Mouse (Mus musculus) intestine, postnatal 0 days (tissue): ENCODE measurements around the gene Kdm5c. TPM values are rescaled to one million over a fixed set of nuclear protein-coding genes. Genes with fewer than 3 reads are reported as not detected.

Source experiments
- ATAC-seq: fragments of 200-750 bp; cut with Nextera tagmentation; 2 replicates; pipeline ENCODE4 v1.8.0; 2017; ENCODE audit warnings: mild to moderate bottlenecking, moderate TSS enrichment, moderate library complexity
- H3K27ac ChIP-seq: fragments of 300-500 bp; sonication (generic); 2 replicates; pipeline ENCODE4 v1.5.1; 2014; ENCODE audit warnings: mild to moderate bottlenecking, low read depth, low read length, moderate library complexity
- H3K27me3 ChIP-seq: fragments of 300-500 bp; sonication (generic); replicated peaks from 2 replicates; pipeline ENCODE4 v1.6.1; 2014; ENCODE audit warnings: low read length, mixed read lengths; ENCODE audit not compliant: control insufficient read depth, insufficient read depth
- H3K36me3 ChIP-seq: fragments of 300-500 bp; sonication (generic); 2 replicates; pipeline ENCODE4 v1.6.1; 2014; ENCODE audit warnings: mild to moderate bottlenecking, moderate library complexity; ENCODE audit not compliant: control insufficient read depth, insufficient read depth
- H3K4me1 ChIP-seq: fragments of 300-500 bp; sonication (generic); replicated peaks from 2 replicates; pipeline ENCODE4 v1.6.1; 2014; ENCODE audit warnings: antibody characterized with exemption, low read length, mixed read lengths; ENCODE audit not compliant: control insufficient read depth, insufficient read depth
- H3K4me2 ChIP-seq: fragments of 300-500 bp; sonication (generic); replicated peaks from 2 replicates; pipeline ENCODE4 v1.6.1; 2014; ENCODE audit warnings: low read depth, mild to moderate bottlenecking, moderate library complexity
- H3K4me3 ChIP-seq: fragments of 300-500 bp; sonication (generic); 2 replicates; pipeline ENCODE4 v1.5.1; 2014; ENCODE audit warnings: low read depth, low read length
- H3K9ac ChIP-seq: fragments of 300-500 bp; sonication (generic); 2 replicates; pipeline ENCODE4 v1.6.1; 2014; ENCODE audit warnings: mild to moderate bottlenecking, low read depth, low read length
- H3K9me3 ChIP-seq: fragments of 300-500 bp; sonication (generic); 2 replicates; pipeline ENCODE4 v1.6.1; 2016; ENCODE audit warnings: mixed run types; ENCODE audit not compliant: control insufficient read depth
- CTCF ChIP-seq: sonication (generic); IDR thresholded peaks from 2 replicates; pipeline ENCODE4 v1.5.1; 2016; ENCODE audit warnings: low read depth, mild to moderate bottlenecking, control low read depth, antibody characterized with exemption, moderate library complexity
- WGBS: fragments of 180-500 bp; shearing (Covaris S2); extraction: QIAGEN DNeasy Blood & Tissue Kit; methylation state at CpG from one replicate; pipeline ENCODE4 v1.1.7; 2014; 5-methylcytosine and 5-hydroxymethylcytosine counted together
- polyA plus RNA-seq: library from polyadenylated mRNA; unstranded; fragments of >200 nt; fragmentation: Nextera tagmentation; extraction: Ambion mirVana; gene quantifications from 2 replicates; pipeline ENCODE4 v1.2.1, GENCODE M21; 2015

Kdm5c gene
- polyA plus RNA-seq = 16.2 and 19.7 TPM in 2 replicates

- Histone ChIP-seq H3K9ac (peak within 1 kb of the TSS; percentile 96), H3K27me3 (no peaks in the 10 kb centered on the region), H3K4me3 (peak within 1 kb of the TSS; percentile 97), H3K9me3 (no peaks in the 10 kb centered on the region), H3K36me3 (peaks cover 9% of the 10 kb centered on the region; the same call in 1 of the 2 replicates), H3K4me1 (0 out of 2 replicates have a peak, but pooled peaks cover 3% of the 10 kb centered on the region), H3K27ac (peak within 1 kb of the TSS; percentile 73), H3K4me2 (peak within 1 kb of the TSS; percentile 72)
- ATAC-seq = peak; percentile 98
- TF ChIP-seq CTCF = no peak
- 2% methylated on average over 69 of the region's 69 CpGs for WGBS
Observed at GRCm38 (mm10) chrX:152232781-152233763, at the start of gene Kdm5c. Gene Kdm5c, plus strand, starts transcription at chrX:152233020.

GRCm38 (mm10) chrX:152187151-152187550 is 45.7 kb upstream of the Kdm5c start:
- no peaks in the 10 kb centered on the region for H3K27me3 ChIP-seq

GRCm38 (mm10) chrX:152191266-152191665 is 41.6 kb upstream of the Kdm5c start:
- no peak for TF ChIP-seq CTCF
- Histone ChIP-seq H3K9me3 (no peaks in the 10 kb centered on the region), H3K4me1 (no peaks in the 10 kb centered on the region), H3K36me3 (no peaks in the 10 kb centered on the region), H3K27ac (no peak overlapping the region), H3K27me3 (no peaks in the 10 kb centered on the region; the same call in 1 of the 2 replicates), H3K4me3 (no peak overlapping the region), H3K9ac (no peak overlapping the region), H3K4me2 (no peak overlapping the region)
- no peak for ATAC-seq
- WGBS = 79% methylated on average over 1 of the region's 1 CpGs

More at GRCm38 (mm10) chrX:152187151-152187550, 45.7 kb upstream of the Kdm5c start:
- Histone ChIP-seq H3K9me3 (no peaks in the 10 kb centered on the region), H3K4me1 (no peaks in the 10 kb centered on the region), H3K9ac (no peak overlapping the region), H3K27ac (no peak overlapping the region), H3K4me3 (no peak overlapping the region), H3K4me2 (no peak overlapping the region), H3K36me3 (no peaks in the 10 kb centered on the region)
- ATAC-seq = no peak
- TF ChIP-seq CTCF = no peak

GRCm38 (mm10) chrX:152197814-152198648 is 34.8 kb upstream of the Kdm5c start:
- no peaks in the 10 kb centered on the region; the same call in 1 of the 2 replicates for H3K27me3 ChIP-seq

GRCm38 (mm10) chrX:152201737-152202421 is 30.9 kb upstream of the Kdm5c start:
- Histone ChIP-seq H3K36me3 (no peaks in the 10 kb centered on the region), H3K9me3 (no peaks in the 10 kb centered on the region), H3K4me1 (no peaks in the 10 kb centered on the region), H3K9ac (no peak overlapping the region), H3K4me3 (no peak overlapping the region), H3K27ac (no peak overlapping the region), H3K27me3 (no peaks in the 10 kb centered on the region), H3K4me2 (no peak overlapping the region)
- 0 out of 2 replicates have a peak, but pooled peaks have one; percentile 36 for ATAC-seq
- WGBS = 40% methylated on average over 4 of the region's 4 CpGs
- no peak for TF ChIP-seq CTCF

More at GRCm38 (mm10) chrX:152197814-152198648, 34.8 kb upstream of the Kdm5c start:
- WGBS = 89% methylated on average over 1 of the region's 1 CpGs
- ATAC-seq = no peak
- Histone ChIP-seq H3K9me3 (no peaks in the 10 kb centered on the region), H3K36me3 (no peaks in the 10 kb centered on the region), H3K9ac (no peak overlapping the region), H3K27ac (no peak overlapping the region), H3K4me3 (no peak overlapping the region), H3K4me1 (no peaks in the 10 kb centered on the region), H3K4me2 (no peak overlapping the region)
- no peak for TF ChIP-seq CTCF
